Mouse (Mus musculus) adipocyte (in vitro differentiated cells): ENCODE results near the gene Mrpl10.

ENCODE experiments used
- DNase-seq: peaks from one replicate; pipeline ENCODE4 v3.0.0-alpha.2; 2016; ENCODE audit warnings: low spot score

Gene Mrpl10

DNA sequence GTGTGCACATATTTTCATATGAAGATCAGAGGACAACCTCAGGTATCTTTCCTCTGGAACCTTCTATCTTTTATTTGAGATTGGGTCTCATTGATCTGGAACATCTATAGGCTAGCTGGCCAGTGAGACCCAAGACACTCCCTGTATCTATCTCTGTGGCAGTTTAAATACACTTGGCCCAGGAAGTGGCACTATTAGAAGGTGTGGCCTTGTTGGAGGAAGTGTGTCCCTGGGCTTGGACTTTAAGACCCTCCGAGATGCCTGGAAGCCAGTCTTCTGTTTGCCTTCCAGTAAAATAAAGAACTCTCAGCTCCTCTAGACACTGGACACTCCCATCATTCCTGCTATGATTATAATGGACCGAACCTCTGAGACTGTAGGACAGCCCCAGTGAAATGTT lies 28.4 kb downstream of the Mrpl10 start:
- DNase-seq: no peak

DNA sequence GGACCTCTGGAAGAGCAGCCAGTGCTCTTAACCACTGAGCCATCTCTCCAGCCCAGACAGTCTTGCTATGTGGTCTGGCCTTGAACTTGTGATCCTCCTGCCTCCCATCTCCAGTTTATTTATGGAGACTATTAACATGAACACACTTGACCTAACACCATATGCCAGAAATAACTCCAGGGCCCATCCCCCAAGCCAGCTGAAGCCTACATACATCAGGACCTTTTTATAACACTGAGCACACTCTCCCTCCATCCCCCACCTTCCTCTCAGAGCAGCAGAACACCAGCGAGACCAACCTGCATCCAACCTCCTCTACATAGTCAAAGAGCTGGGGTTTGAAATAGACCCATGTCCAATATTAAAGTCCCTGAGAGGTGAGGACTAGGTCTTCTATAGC lies 29.8 kb downstream of the Mrpl10 start:
- DNase-seq: no peak

DNA sequence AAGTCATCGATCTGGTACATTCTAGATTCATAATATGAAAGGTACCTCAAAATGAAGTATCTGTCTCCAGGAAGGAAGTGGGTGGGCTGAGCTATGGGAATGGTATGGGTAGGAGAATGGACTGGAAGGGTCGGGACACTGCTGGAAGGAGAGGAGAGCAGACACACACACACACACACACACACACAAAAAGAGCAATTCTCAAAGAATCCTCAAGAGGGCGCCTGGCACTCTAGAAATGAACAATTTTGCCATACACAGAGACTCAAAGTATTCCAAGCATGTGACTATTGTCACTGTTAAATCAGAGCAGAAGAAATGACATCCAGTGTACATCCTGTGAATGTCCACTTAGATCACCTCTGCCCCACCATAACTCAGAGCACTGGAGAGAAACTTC lies 31.2 kb downstream of the Mrpl10 start:
- DNase-seq: peak; percentile 82

DNA sequence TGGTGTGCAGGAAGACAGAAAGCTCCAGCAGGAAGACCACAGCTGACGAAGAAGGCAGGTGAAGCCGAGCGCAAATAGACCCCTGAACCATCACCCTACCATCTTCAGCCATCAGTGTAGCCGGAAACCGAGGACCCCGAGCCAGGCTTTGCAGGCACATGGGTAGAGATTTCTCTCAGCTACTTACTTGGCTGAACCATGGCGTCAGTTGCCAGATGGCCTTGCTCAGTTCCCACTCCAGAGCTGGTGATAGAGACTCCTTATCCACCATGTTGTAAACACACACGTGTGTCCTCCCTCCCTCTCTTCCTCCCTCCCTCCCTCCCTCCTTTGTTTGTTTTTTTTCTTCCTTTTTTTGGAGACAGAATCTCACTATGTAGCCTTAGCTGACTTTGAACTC lies 32.9 kb downstream of the Mrpl10 start:
- no peak for DNase-seq

DNA sequence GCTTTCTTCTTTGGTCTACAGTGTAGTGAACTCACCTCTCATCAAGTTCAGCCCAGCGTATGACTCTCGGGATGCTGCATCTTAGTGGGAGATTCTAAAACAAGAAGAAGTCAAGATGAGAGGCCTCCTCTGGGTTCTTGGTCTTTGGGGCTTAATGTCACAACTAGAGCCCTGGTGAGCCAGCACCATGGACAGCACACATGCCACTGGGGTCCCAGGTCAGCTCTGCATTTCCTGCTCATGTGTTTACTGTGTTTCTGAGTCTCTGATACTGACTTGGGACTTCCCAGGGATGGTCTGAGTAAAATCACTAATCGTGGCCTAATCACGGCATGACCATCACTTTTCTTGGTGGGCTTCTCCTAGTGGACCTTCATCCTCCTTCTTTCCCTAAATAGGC lies 37.4 kb downstream of the Mrpl10 start:
- DNase-seq: peak; percentile 20

DNA sequence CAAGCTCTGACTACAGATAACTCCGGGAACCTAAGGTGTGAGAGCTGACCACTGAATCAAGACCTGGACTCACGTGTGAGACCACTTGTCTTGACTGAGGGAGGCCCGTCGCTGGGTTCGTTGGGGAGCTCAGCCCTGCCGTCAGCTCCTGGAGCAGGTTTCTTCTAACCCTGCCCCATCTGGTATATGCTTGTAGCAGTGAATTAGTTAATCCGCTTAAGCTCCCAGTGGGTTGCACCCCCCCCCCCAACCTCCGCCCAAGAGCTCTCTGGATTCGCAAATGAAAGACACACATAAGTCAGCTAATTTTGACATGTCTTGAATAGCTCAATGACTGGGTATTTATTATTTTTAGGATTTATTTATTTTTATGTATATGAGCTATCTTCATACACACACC lies 38.9 kb downstream of the Mrpl10 start:
- DNase-seq: no peak

DNA sequence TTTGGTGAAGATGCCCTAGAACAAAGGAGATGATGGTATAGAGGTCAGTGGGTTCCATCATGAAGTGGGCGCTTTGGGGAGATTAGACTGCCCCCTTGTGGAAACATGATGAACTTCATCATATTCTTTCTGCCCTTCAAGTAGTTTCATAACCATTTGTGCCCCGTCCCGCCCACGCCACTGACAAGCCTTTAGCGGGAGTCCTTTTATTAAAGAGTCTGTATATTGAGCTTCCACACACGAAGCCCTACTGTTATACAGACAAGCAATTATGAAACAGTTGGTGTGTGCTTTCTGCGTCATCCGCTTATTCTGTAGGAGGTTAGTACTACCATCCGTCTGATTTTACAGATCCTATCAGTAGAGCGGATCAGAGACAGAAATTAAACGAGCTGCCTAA lies 41.6 kb downstream of the Mrpl10 start:
- peak; percentile 18 for DNase-seq

DNA sequence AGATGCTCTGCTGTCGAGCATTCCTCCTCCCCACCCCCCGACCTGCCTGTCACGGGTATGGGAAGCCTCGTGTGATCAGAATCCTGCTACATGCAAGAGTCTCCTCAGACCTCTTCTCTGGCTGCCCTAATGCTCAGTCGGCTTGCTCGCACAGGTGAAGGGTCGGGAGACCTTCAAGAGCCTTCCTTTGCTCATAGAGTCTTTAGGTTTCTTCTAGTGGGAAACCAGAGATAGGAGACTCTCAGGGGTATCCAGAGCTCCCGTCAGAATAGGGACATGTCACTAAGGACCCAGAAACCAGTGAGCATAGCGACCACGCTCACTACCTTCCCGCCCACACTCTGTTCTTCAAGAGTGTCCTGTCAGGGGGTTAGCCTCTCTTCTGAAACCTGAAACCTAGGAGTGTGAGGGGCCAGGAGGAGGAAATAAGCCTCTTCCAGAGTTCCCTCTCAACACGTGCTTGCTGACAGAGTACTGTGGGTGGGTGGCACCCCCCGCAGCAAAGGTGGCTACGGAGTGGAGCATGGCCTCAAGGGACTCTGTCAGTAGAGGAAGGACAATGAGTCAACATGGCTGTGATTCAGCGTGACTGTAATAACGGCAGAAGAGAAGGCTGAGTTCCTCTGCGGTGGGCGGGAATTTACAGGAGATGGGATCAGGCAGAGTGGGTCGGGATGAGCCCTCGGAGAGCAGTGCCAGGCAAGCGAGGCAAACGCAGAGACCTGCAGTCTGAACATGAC lies 42.2 kb downstream of the Mrpl10 start:
- no peak for DNase-seq

DNA sequence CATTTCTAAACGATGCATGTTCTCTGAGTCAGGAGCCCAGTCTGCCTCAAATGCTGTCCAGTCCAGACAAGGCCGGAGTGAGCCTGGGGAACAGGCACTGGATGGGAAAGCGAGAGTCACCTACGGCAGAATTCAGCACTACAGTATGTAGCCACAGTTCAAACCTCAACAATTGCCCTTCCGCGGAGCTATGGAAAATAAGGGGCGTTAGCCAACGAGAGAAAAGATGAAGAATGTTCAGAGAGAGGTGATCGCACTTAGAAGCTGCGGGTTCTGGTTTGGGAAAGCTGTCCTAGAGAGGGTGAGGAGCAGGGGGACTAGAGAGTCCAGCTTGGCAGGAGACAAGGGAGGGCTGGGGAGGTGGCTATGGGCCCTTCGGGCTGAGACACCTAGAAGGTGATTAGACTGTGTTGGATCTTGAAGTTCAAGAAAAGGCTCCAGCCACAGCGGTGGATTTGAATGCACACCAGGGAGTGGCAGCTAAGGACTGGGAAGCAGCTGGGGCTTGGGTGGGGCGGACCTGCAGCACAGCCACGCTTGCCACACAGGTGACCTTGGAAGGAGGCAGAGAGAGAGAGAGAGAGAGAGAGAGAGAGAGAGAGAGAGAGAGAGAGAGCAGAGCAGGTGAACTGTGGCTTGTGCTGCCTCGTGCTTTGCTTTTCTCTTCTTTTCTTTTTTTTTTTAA lies 43.6 kb downstream of the Mrpl10 start:
- no peak for DNase-seq

DNA sequence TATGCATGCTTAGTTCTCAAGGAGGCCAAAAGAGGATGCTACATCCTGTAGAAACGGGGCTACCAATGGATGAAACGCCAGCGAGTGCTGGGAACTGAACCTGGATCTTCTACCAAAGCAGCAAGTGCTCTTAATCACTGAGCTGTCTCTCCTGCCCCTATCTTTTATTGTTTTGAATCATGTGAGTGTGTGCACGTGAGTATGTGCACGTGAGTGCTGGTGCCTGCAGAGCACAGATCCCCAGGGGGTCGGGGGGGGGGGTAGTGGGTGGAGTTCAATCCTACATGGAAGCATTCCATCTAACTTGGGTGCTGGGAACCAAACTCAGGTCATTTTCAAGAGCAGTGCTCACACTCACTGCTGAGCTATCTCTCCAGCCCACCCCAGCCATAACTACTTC lies 45.0 kb downstream of the Mrpl10 start:
- no peak for DNase-seq

DNA sequence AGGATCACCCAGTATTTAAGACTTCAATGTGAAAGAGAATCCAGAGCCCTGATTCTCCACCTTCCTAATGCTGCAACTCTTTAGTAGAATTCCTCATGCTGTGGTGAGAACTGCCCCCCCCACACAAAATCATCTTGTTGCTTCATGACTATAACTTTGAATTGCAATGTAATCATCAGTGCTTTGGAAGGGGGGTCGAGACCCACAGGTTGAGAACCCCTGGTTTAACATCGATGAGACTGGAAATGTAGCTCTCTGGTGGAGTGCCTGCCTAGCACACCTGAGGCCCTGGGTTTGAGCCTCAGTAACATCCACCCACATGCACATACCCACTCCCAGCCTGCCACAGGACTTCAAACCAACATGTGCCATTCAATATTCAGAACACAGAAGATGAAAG lies 53.2 kb downstream of the Mrpl10 start:
- DNase-seq: no peak

DNA sequence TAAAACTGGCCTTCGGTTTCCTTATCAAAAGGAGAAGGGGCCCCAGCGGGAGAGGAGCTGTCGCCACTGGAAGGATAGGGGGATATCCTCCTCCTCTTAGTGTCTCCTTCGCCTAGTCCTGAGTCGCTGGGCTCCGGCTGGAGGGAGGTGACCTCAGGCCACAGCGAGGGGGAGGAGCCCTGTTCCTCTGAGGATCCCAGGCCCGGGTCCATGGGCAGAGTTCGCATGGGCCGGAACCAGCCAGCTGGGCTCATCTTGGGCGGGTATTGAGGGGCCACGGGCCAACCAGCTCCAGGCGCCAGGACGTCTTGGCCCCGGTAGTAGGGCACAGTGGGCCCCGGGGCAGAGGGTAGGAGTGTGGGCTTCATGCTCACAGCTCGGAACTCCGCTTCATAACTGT lies 57.4 kb downstream of the Mrpl10 start:
- DNase-seq: no peak
